Mouse (Mus musculus) B cell, adult 67 days (primary cell): Measurements from ENCODE around the gene Olfr239. TPM values are rescaled to one million over a fixed set of nuclear protein-coding genes. Genes with fewer than 3 reads are reported as not detected.

Experiments used
- total RNA-seq, 2 experiments: library from RNA; stranded (reverse); gene quantifications; 4 replicates each; pipeline ENCODE4 v1.2.4; 2023

Olfr239 gene
- not detected for total RNA-seq

GRCm38 (mm10) chr17:33191002-33191401 is at the start of gene Olfr239:
Gene Olfr239, plus strand, starts transcription at chr17:33191302.

GRCm38 (mm10) chr17:33168147-33168546 is 23.0 kb upstream of the Olfr239 start, which contains the start of gene Olfr55:
Gene Olfr55, plus strand, starts transcription at chr17:33168447.

GRCm38 (mm10) chr17:33221590-33221989 is 30.5 kb downstream of the Olfr239 start, which contains the start of gene Olfr1564:
Gene Olfr1564, minus strand, starts transcription at chr17:33221690.

Other genes starting within 250 kb of the Olfr239 start
- gene Cyp4f13, start 243.9 kb upstream of the Olfr239 start, total RNA-seq = 100 to 1,000 TPM in 1 of 2 experiments, 10 to 100 TPM in 1; 96.6 to 113 TPM
- gene Zfp472, start 225.5 kb upstream of the Olfr239 start, total RNA-seq = 10 to 100 TPM; 17.5 to 19.6 TPM
- 10 to 100 TPM; 15.1 to 15.2 TPM for gene Zfp952, start 198.2 kb upstream of the Olfr239 start, total RNA-seq
- 1 to 10 TPM; 5.7 to 7.1 TPM for gene Zfp763, start 157.9 kb upstream of the Olfr239 start, total RNA-seq
- gene 4921501E09Rik, start 123.2 kb upstream of the Olfr239 start, total RNA-seq = not detected
- 1 to 10 TPM; 6.6 to 8.5 TPM for gene Zfp563, start 102.0 kb upstream of the Olfr239 start, total RNA-seq
- gene Morc2b, start 51.6 kb upstream of the Olfr239 start, total RNA-seq = not detected
- not detected for gene Olfr55, start 22.9 kb upstream of the Olfr239 start, total RNA-seq
- gene Olfr1564, start 30.4 kb downstream of the Olfr239 start, total RNA-seq = not detected
- gene Zfp955a, start 63.8 kb downstream of the Olfr239 start, total RNA-seq = 1 to 10 TPM; 6.8 to 7.7 TPM
- gene Olfr63, start 73.4 kb downstream of the Olfr239 start, total RNA-seq = not detected
- gene Zfp955b, start 98.2 kb downstream of the Olfr239 start, total RNA-seq = 1 to 10 TPM; 7.9 to 8.0 TPM
- gene Zfp81, start 167.6 kb downstream of the Olfr239 start, total RNA-seq = 10 to 100 TPM; 16.8 to 17.7 TPM
- 10 to 100 TPM in 1 of 2 experiments, 1 to 10 TPM in 1; 7.2 to 10.6 TPM for gene Zfp101, start 203.3 kb downstream of the Olfr239 start, total RNA-seq
- gene Actl9, start 241.6 kb downstream of the Olfr239 start, total RNA-seq = not detected